Mouse (Mus musculus) Patski (cell line): ENCODE measurements at regions not wholly inside any gene's neighbourhood (a gene's known extent, or its start where the extent isn't known, plus 50 kb on each side); places are given as distances from the start of the nearest gene placed in this dataset.

Experiments
- ATAC-seq: fragments of 100-300 bp; one replicate; pipeline ENCODE4 v1.8.0; 2021
- CTCF ChIA-PET: fragments of 350-600 bp; sonication (Branson Sonifier 250); formaldehyde crosslinking; loops from one replicate; lab custom pipeline; 2022; ENCODE audit warnings: inconsistent platforms; lab: Charles Lee
- POLR2A ChIA-PET: fragments of 350-600 bp; sonication (Branson Sonifier 250); formaldehyde crosslinking; loops from one replicate; lab custom pipeline; 2022; ENCODE audit warnings: antibody characterized with exemption, inconsistent platforms; lab: Charles Lee
- DNase-seq: peaks from one replicate; pipeline ENCODE4 v3.0.0-alpha.2; 2011; ENCODE audit warnings: low read depth, low spot score
- H3K27me3 ChIP-seq: fragments of 371-371 bp; one replicate; pipeline ENCODE4 v1.5.1; 2021
- CTCF ChIP-seq: fragments of 100-300 bp; IDR thresholded peaks from one replicate; pipeline ENCODE4 v1.5.1; 2021
- in situ Hi-C: fragments of 300-500 bp; cut with MboI; formaldehyde crosslinking; loops from 3 replicates; pipeline ENCODE4 v1.11.1; 2018; ENCODE audit warnings: low pct_unique_long_range_greater_than_20kb, mixed read lengths

DNA sequence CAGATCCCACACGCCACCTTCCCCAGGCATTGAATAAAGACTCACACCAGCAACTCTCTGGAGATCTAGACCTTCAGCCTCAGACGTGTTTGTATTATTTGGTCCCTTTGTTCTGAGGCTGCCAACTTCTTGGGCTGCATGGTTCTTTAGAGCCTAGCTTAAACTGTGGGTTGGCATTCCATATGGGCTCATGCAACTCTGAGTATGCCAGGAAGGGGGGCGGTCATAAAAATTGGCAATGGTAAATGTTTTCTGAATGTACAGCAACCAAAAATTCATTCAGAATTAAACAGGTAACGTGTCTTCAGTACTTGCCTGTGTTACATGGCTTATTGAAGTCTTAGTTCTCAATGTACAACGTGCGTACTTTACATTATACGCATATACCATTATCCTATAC lies 103.1 kb downstream of the Dusp6 start:
- in situ Hi-C loops = no loop called here
- no peaks in the 10 kb centered on the region for H3K27me3 ChIP-seq
- DNase-seq (no peak), ATAC-seq (no peak)
- no peak for TF ChIP-seq CTCF
- POLR2A ChIA-PET = no interaction called here
- CTCF ChIA-PET = no interaction called here

DNA sequence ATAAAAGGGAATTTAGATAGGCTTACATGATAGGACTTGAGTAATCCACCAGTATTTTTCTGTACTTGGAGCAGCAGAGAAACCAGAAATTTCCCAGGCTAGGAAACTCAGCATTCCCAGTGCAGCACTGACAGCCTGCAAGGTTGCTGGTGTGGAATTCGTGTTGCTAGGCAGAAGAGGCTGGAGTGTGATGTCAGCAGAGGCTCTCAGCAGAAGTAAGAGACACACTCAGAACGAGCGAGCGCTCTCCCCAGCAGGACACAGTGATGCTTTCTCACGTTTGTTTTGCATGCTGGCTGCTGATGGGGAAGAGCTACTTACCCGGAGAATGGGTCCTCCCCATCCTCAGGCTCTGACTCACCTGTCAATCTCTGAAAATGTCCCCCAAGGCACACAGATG lies 104.7 kb downstream of the Dusp6 start:
- CTCF ChIA-PET = interaction anchor here (1.1 kb wide), 1 partner anchor 21 kb away, joined by 3 read pairs; no protein-coding TSS in a partner anchor
- in situ Hi-C loops = no loop called here
- no peak for DNase-seq

DNA sequence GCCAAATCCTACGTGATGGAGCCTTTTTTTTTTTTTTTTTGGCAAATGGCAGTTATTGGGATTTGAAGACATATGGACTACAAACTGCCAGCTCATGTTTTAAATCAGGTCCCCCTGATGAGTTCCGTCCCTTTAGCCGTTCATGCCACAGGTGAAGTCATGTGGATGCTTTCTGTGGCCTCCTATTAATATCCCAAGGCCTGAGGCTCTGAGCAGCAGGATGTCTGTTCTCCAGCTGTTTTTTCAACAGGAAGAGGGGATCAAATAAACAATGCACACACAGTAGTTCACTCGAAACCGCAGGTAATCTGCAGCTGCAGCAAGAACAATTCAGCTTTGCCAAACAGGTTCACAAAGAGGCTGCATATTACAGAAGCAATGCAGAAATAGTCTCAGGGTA lies 112.1 kb downstream of the Dusp6 start:
- TF ChIP-seq CTCF = no peak
- POLR2A ChIA-PET = no interaction called here
- CTCF ChIA-PET = interaction anchor here (1.2 kb wide), 1 partner anchor 11 kb away, joined by 4 read pairs; no protein-coding TSS in a partner anchor
- ATAC-seq (no peak), DNase-seq (no peak)
- in situ Hi-C loops = no loop called here
- no peaks in the 10 kb centered on the region for H3K27me3 ChIP-seq

More for the DNA sequence above, 104.7 kb downstream of the Dusp6 start:
- POLR2A ChIA-PET = no interaction called here
- no peak for TF ChIP-seq CTCF
- no peak for ATAC-seq
- no peaks in the 10 kb centered on the region for H3K27me3 ChIP-seq

DNA sequence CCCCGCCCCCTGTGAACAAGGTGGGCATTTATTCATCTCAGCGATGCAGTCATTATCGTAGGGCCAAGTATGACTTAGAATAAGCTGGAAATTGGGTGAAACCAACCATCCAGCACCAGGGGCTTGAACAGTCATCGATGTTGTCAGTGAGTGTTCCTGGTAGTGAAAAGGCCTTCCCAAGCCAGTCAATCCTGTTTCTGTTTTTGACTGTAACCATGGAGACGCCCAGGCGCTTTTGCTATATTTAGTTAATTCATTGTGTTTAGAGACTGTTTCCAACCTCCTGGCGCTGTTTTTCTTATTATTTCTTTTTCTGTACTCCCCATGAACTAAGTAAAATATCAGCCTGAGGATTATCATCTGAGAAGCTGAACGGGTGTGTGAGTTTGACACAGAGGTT lies 113.4 kb downstream of the Dusp6 start:
- ChIA-PET POLR2A (no interaction called here), CTCF (interaction anchor here (1.2 kb wide), 1 partner anchor 10 kb away, joined by 4 read pairs; no protein-coding TSS in a partner anchor)
- ATAC-seq (no peak), DNase-seq (no peak)
- TF ChIP-seq CTCF = no peak
- in situ Hi-C loops = no loop called here
- H3K27me3 ChIP-seq = no peaks in the 10 kb centered on the region

DNA sequence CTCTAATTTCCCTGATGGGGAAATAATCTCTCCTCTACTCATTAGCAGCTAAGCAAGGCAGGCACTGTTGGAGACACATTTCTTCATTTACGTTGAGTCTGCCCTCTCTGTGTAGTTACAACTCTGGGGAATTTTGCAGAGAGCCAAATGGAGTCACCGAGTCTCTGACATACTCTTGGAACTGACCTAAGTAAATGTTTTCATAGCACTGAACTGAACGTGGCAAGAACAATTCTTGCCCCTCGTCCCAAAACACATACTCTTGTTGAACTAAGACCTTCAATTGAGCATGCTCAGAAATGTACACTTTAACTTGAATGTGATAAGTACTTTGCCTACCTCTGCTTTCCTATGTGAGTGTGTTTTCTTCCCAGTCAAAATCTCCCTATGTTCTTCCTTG lies 114.5 kb downstream of the Dusp6 start:
- no peaks in the 10 kb centered on the region for H3K27me3 ChIP-seq
- DNase-seq = no peak
- no peak for ATAC-seq
- no peak for TF ChIP-seq CTCF
- in situ Hi-C loops = no loop called here
- CTCF ChIA-PET = no interaction called here
- POLR2A ChIA-PET = no interaction called here

DNA sequence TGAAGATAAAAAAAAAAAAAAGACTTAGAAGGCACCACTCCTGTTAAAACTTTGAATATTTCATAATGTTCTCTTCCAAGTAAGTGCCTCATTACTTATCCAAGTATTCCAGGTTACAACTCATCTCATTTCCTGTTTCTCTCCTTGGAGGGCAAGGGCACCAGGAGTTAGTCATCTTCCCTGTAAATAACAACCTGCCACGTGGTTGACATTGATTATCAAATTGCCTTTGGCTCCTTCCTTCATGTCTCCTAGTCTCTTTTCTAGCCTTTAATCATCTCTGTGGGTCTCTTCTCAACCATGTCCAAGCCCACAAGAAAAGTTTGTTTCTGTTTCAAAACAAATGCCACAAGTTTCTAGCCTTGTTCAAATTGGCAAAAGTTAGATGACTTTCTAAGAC lies 116.1 kb downstream of the Dusp6 start:
- in situ Hi-C loops = no loop called here
- CTCF ChIA-PET = no interaction called here

DNA sequence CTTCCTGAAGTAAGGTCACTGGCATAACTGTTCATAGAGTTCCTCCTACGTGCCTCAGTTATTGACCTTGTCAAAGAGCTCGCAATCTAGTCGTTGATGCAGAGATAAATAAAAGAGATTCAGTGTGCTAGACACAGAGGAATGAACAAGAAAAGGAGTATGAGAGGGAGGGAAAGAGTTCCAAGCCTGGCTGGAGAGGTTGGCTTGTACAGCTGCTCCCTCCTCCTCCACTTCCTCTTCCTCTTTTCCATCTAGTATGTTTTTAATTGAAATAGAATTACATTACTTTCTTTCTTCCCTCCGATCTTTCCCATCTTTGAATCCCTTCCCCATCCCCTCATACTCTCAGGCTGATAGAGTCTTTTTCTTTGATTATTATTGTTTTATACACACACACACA lies 117.1 kb downstream of the Dusp6 start:
- no peaks in the 10 kb centered on the region for H3K27me3 ChIP-seq
- ChIA-PET POLR2A (interaction anchor here (0.7 kb wide), 1 partner anchor 1564 kb away, joined by 3 read pairs; no protein-coding TSS in a partner anchor), CTCF (interaction anchor here (1.4 kb wide), 1 partner anchor 16 kb away, joined by 4 read pairs; no protein-coding TSS in a partner anchor)
- DNase-seq (no peak), ATAC-seq (no peak)
- in situ Hi-C loops = no loop called here
- TF ChIP-seq CTCF = no peak

More for the DNA sequence above, 116.1 kb downstream of the Dusp6 start:
- DNase-seq (no peak), ATAC-seq (no peak)
- POLR2A ChIA-PET = no interaction called here
- no peaks in the 10 kb centered on the region for H3K27me3 ChIP-seq
- no peak for TF ChIP-seq CTCF

DNA sequence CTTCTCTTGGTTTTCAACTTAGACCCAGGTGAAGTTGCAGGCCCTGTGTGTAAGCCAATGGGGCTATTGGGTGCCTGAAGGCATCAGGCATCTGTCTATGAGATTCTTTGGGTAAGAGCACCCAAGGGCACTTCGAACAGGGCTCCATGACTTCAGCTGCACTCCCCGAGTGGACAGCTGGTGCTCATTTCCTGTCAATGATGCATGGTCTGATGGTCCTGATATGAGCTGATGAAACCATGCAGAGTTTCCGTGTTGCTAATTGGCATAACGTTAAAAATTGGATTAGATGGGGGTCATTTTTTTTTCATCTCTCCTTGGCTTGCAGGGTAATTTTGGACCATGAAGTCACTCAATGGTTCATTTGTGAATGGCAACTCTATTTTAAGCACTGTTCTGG lies 120.0 kb downstream of the Dusp6 start:
- ATAC-seq (no peak), DNase-seq (no peak)
- no peaks in the 10 kb centered on the region for H3K27me3 ChIP-seq
- POLR2A ChIA-PET = no interaction called here
- in situ Hi-C loops = no loop called here
- no peak for TF ChIP-seq CTCF
- CTCF ChIA-PET = no interaction called here

DNA sequence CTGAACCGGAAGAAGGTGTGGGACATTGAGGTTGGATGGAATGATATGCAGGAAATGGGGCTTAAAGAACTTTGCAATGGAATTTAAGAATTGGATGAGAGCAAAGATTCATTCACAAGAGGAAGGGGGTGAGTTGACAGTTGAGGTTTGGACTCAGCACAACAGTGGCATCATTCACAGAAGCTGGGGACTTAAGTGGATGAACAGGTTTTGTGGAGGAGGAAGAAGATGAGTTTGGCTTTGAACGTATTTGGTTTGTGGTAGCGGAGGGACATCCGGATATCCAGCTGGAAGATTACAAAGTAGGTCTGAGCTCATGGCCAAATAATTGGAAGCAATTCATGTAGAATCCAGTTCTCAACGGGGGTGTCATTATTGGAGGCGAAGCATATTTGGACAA lies 121.3 kb downstream of the Dusp6 start:
- in situ Hi-C loops = no loop called here
- POLR2A ChIA-PET = interaction anchor here (1.3 kb wide), 1 partner anchor 12 kb away, joined by 3 read pairs; no protein-coding TSS in a partner anchor
- DNase-seq = no peak

DNA sequence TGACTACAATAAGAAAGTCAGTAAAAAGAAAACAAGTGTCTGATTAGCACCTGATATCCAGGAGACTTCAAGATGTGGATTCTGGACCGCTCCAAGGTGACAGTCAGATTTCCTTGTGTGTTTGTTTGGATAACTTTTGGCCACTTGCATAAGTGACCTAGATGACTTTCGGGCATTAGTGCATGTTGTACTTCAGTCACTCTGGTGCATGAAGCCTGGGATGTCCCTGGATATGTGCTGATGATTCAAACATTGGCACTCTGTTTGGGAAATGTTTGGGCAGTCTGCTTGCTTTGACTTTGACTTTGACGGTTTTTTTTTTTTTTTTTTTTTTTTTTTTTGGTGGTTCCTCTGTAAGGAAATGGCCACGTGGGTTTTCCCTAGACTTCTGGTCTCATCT lies 121.8 kb downstream of the Dusp6 start:
- no peaks in the 10 kb centered on the region for H3K27me3 ChIP-seq
- ATAC-seq (no peak), DNase-seq (no peak)
- in situ Hi-C loops = no loop called here
- POLR2A ChIA-PET = interaction anchor here (1.3 kb wide), 1 partner anchor 13 kb away, joined by 3 read pairs; no protein-coding TSS in a partner anchor
- no peak for TF ChIP-seq CTCF
- CTCF ChIA-PET = interaction anchor here (1.2 kb wide), 1 partner anchor 35 kb away, joined by 3 read pairs; no protein-coding TSS in a partner anchor

More for the DNA sequence above, 121.3 kb downstream of the Dusp6 start:
- CTCF ChIA-PET = interaction anchor here (1.2 kb wide), 1 partner anchor 35 kb away, joined by 3 read pairs; no protein-coding TSS in a partner anchor
- H3K27me3 ChIP-seq = no peaks in the 10 kb centered on the region
- TF ChIP-seq CTCF = no peak
- no peak for ATAC-seq

DNA sequence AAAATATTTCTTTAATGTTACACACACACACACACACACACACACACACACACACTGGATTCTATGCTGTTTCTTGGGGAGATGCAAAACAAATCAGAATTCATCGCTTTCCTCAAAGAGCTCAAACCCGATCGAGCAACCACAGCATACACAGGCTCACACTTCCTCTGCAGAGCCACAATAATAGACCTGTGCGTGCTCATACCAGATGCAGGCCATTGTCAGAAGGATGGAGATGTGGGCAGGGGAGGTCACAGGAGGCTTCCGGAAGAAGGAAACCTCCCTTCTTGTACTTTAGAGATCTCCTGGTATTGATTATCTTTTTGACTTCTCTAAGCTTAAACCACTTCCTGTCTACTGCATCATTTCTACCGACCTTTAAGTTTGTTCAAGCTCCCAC lies 122.8 kb downstream of the Dusp6 start:
- H3K27me3 ChIP-seq = no peaks in the 10 kb centered on the region
- DNase-seq (no peak), ATAC-seq (no peak)
- TF ChIP-seq CTCF = no peak
- in situ Hi-C loops = no loop called here
- ChIA-PET CTCF (interaction anchor here (0.7 to 1.4 kb wide), 2 partner anchors 10 to 12 kb away, joined by 3 to 4 read pairs; no protein-coding TSS in a partner anchor), POLR2A (no interaction called here)
